Mouse (Mus musculus) kidney, adult 18-20 months (tissue): ENCODE measurements around the gene Hnrnph1.
"Not testable (repeated sequence)": the region's sequence is repeated elsewhere in the genome, so short reads cannot be mapped to it uniquely, and the experiment has no call there.

Experiments
- DNase-seq: peaks from one replicate; pipeline ENCODE4 v3.0.0; 2021

Hnrnph1 gene

DNA sequence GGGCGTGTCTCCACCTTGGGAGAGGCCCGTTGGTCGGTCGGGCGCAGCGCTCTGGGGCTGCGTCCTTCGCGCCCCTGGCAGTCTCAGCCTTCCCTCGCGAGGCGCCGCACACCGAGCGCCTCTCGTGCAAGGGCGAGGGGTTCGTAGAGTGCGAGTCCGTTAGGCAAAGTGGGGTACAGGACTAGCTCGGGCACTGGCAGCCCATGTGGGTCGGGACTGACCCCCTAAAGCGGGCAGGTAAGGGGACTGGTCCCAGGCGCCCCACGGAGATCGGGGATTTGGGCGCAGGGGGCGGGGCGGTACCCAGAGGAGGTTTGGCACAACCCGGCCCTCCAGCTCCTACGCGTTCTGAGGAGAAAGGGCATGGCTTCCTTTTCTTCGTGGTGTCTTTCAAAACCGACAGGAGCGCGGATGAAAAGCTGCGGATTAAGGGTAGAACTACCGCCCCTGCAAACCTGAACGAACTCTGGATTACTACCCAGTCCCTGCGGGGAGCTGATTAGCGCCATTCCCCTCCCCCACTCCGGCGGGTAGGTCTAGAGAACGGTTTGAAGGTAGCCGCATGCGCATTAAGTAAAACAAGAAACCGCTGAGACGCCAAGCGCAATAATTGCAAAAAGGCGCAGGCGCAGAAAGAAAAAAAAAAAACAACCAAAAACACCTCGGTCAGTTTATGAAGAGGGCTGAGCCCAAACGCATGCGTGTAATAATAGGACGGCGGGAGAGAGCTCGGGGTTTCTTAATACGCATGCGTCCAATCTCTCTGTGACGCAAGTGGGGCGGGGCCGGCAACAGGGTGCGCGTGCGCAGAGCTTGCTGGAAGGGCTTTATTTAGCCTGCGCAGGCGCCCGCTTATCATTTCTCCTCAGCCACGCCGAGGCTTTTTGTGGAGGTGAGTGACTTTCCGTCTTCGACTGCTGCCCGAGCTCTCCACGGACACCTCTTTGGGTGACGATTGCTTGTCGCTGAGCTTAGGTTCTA, at the start of gene Hnrnph1:
TSS of gene Hnrnph1 (plus strand) at position 80 of the 981 bp plus-strand sequence.
- DNase-seq = peak; percentile 99

DNA sequence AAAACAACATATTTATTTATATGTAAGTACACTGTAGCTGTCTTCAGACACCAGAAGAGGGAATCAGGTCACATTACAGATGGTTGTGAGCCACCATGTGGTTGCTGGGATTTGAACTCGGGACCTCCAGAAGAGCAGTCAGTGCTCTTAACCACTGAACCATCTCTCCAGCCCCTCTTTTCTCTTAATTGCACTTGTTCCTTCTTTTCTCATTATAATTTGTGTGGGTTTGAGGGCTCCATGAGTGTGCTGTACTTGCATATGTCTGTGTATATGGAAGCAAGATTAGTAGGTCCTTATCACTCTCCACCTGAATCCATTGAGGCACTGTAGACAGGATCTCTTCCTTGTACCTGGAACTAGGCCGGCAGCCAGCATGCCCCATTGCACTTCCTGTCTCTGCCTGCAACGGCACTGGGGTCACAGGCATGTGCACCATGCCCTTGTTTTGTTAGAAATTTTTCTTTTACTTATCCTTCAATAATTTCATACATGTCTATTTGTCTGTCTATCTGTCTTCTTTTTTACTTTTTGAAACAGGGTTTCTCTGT, 48.6 kb upstream of the Hnrnph1 start:
- DNase-seq = no peak

DNA sequence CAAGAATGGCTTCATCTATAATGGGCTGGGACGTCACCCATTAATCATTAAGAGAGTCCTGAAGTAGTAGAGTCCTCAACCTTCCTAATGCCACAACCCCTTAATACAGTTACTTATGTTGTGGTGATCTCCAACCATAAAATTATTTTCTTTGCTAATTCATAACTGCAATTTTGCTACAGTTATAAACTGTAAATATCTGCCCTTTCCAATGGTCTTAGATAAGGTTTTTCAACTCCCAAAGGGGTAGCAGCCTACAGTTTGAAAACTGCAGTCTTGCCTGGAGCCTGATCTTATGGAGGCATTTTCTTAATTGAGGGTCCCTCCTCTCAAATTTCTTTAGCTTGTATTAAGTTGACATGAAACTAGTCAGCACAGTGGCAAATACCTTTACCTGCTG, 47.4 kb upstream of the Hnrnph1 start:
- DNase-seq = no peak

DNA sequence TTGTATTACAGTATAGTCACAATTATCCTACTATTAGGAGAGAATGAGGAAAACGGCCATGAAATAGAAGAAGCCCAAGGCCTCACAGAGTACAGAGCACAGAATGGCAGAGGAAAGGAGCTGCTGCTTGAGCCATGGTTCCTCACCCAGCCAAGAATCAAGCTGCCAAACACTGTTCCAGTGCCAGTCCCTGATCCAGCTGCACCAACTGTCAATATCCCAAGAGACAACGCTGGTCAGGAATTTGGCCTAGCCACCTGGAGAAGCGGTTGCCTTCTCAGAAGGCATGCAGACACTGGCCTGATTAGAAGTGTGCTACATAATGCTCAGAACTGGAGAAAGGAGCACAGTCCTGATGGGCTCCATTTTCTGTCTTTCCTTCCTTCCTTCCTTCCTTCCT, 43.6 kb upstream of the Hnrnph1 start:
- no peak for DNase-seq

DNA sequence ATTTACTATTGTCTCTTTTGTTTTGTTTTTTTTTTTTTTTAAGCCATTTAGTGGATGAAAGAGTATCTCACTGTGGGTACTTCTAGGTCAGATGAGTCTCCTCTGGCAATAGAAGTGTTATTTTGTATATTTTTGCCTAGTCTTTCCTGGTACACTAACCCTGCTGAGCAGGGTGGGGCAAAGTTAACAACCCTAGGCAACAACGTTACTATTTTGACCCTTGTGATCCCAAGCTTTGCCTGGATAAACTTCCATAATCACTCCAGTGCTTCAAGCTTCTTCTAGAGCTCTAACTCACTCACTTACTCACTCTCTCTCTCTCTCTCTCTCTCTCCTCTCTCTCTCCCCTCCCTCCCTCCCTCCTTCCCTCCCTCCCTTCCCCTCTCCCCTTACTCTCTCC, 40.7 kb upstream of the Hnrnph1 start:
- no peak for DNase-seq

DNA sequence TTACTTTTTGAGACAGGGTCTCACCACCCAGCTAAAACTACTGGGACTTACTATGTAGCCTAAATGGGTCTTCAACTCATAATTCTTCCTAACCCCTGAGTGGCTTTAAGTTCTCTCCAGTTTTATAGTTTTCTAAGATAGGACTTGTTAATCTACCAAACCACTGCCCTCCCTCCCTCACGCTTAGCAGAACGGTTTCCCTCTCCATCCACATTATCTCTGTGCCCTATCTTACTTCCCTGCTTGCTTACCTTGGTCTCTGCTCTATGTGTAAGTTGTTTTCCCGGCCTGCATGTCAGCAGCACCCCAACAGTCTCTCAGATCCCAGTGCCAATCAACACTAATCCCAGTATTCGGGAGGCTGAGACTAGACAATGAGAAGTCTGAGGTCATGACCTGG, 39.9 kb upstream of the Hnrnph1 start:
- no peak for DNase-seq

DNA sequence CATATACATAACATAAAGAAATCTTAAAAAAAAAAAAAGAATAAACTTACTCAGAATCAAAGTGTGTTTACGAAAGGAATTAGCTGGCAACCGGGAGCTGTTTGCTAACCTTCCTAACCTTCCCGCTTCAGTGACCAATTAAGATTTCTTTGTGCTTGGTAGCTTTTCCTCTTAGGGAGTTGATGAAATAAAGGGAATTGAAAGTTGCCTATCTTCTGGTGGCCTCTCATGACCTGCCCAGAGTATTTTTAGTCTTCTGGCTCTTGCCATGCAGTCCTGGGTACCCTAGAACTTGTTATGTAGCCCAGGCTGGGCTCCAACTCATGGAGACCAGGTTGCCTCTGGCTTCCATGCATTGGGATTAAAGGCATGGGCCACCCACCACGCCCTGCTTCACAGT, 31.3 kb upstream of the Hnrnph1 start:
- no peak for DNase-seq

DNA sequence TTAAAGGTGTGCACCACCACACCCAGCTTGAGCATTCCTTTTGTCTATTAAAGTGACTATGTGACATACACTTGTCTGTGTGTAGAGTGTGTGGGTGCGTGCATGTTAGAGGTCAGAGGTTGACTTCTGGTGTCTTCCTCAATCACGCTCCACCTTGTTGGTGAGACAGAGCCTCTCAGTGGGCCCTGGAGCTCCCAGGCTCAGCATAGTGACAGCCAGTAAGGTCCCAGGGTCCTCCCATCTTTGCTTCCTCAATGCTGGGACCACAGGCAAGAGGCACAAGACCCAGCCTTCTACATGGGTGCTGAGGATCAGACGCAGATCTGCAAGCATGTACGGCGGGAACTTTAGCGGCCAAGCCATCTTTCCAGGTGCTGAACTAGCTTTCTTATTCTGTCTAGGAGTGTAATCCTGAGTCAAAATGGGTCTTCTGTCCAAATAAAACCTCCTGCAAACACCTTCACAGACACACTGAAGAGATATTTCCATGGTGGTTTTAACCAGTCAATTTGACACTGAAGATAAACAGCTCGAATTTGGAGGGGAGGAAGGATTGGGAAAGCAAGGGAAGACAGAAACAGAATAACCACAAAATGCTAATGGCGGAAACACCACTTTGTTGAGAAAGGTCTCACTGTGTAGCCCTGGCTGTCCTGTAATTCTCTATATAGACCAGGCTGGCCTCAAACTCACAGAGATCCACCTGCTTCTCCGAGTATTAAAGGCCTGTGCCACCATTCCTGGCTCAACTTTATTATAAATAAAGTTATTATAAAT, 30.3 kb upstream of the Hnrnph1 start:
- DNase-seq = no peak

DNA sequence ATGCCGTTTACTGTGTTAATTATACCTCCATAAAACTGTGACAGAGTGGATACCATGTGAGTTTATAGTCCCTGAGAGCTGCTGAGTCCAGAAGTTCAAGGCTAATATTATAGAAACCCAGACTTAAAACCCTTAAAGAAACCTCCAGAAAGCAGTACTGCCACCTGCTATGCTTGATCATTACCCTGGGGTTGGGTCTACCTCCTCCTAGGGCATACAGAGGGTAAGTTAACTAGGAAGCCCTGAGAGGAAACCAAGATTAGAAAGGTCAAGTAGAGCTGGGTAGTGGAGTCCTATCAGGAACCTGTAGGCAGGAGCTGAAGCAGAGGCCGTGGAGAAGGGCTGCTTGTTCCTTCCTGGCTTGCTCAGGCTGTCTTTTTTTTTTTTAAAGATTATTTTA, 24.6 kb upstream of the Hnrnph1 start:
- no peak for DNase-seq

DNA sequence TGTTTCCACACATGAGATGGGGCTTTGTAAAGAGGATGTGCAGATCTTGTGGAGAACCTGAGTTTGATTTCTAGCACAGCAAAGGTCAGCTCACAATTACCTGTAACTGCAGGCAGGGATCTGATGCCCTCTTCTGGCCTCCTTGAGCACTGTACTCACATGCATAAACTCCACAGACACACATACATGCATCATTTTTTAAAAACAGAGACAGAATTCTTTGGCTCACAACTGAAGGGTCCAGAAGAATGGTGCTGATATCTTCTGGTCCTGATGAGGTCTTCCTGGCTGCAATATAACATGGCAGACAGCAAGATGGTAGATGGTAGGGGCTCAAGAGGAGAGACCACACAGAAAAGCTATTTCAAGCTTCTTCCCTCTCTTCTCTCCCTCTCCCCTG, 22.6 kb upstream of the Hnrnph1 start, which contains the start of gene Cby3:
TSS of gene Cby3 (plus strand) at position 301 of the 400 bp plus-strand sequence.
- no peak for DNase-seq

DNA sequence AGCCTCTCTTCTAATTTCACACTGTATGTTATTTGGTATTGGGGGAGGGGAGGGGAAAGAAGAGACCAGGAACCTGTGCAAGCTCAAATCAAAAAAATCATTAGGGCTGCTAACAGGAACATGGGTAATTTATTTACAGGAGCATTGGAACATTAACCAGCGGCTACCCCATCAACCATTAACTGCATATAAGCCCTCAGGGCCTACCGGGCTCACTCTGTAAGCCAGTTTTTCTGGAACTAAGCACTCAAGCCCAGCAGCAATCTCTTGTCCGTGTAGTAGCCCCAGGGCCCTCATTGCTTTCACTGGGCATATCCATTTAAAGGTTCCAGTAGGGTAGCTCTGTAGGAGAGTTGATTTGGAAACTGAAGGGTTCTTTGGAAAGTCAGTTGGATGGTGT, 21.9 kb upstream of the Hnrnph1 start:
- DNase-seq = peak; percentile 85

DNA sequence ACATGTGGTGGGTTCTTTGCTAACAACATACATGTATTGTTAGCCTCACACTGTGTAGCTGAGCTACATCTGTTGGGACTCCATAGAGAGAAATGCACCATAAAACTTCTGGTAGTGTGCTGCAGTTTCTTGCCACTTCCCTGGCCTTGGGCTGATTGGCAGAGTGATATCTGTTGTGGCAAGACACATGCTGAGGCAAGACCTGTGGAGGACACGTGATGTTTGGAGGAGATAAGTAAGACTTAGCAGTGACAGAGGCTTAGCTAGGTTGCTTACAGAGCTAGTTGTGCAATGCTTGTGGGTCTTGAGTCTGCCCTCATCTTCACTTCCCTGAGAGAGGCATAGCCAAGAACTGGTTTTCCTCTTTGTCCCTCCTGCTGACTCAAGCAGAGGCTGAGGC, 21.4 kb upstream of the Hnrnph1 start:
- peak; percentile 37 for DNase-seq

DNA sequence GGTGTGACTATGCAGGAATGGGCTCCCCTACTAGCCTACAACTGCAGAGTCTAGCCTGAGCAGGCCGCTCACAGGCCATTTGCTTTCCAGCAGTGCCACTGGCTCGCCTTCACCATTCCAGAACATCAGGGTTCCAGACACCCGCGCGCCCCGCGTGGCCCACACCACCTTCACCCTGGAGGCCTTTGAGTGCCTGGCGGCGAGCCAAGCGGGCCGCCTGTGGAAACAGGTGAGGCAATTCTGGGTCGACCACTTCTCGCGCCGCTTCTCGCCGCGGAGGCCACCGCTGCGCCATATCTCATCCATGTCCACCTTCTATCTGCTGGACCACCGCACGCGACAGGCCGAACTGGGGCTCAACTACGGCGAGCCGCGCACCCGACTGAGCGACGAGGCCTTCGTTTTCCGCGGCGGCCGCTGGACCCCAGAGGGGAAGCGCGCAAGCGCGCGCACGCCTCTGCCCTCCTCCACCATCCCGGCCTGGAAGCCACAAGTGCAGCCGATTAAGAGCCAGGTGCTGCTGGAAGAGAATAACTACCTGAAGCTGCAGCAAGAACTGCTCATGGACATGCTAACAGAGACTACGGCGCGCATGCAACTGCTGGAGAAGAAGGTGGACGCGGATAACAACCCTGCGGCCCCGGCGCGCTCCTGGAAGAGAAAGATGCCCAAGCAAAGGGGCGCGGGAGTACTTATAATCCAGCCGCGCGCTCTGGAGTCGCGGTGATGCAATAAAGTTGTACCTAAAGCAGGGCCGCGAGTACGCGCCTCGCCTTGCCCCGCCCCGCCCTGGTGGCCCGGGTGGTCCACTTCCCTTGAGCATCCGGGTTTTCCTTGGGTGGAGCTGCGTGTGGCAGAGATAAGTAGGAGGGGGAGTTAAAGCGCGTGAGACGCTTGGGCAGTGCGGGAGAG, 17.6 kb upstream of the Hnrnph1 start:
- DNase-seq = peak; percentile 71

DNA sequence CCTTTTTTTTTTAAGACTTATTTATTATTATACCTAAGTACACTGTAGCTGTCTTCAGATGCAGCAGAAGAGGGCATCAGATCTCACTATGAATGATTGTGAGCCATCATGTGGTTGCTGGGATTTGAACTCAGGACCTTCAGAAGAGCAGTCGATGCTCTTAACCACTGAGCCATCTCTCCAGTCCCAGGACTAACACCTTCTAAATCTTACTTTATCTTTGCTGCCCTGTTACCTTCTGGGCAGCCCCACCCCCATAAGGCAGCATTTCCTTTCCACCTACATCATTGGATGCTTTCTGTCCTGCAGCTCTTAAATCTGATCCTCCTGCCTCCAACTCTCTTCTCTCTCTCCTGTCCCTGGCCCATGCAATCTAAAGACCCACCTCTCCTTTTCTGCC, 15.5 kb upstream of the Hnrnph1 start:
- DNase-seq = not testable (repeated sequence)

DNA sequence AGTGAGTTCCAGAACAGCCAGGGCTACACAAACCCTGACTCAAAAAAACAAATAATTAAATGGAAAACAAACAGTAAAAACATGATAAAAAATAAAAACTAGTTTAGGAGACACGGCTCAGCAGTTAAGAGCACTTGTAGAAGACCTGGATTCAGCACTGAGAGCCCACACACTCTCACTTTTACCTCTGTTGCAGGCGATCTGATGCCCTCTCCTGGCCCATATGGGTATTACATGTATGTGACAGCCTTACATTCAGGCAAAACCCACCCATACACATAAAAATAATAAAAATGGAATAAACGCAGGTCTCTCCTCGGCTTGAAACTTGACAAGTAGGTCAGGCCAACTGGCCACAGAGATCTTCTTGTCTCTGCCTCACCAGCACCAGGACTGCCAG, 12.2 kb upstream of the Hnrnph1 start:
- peak; percentile 78 for DNase-seq

DNA sequence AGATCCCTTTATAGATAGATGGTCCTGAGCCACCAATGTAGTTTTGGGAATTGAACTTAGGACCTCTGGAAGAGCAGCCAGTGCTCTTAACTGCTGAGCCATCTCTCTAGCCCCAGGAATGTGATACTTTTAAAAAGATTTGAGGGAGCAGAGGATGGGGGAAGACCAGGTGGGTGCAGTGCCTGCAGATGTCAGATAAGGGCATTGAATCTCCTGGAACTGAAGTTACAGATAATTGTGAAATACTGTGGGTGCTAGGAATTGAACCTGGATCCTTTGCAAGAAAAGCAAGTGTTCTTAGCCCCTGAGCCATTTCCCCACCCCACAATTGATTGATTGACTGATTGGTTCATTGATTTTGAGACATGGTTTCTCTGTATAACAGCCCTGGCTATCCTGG, 11.5 kb upstream of the Hnrnph1 start:
- no peak for DNase-seq

DNA sequence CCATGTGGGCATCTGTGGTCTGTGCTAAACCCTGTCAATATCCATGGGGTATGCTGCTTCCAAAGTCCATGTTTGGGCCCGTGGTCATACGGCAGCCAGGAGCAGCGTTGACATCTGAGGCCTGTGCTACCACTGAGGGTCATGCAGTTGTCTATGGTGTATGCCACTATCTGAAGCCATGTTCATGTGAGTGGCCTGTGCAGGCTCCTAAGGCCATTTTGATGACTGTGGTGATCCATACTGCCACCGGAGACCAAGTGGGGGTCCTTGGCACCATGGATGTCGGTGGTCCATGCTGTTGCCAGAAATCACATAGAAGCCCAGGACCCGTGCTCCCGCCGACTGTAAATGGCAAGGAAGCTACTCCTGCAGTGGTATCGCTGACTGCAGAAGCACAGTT, 9.3 kb upstream of the Hnrnph1 start:
- DNase-seq = no peak

DNA sequence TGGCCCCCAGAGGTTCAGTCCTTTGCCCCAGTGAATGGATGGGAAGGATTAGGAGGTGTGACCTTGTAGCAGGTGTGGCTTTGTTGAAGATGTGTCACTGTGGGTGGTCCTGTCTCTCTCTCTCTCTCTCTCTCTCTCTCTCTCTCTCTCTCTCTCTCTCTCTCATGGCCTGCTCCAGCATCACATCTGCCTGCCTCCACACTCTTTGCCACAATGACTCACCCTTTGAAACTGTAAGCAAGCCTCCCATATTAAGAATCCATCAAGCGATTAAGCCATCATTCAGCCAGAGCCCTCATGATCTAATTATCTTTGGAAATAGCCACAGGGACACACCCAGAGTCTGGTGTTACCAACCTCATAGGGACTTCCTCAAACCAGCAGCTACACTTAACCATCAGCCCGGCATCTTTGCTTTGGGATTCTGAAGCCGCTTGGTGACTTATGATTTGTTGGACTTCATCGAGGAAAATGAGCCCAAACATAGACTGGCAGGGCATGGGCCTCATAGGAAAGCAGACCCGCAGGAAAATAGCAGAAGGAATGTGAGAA, 7.4 kb upstream of the Hnrnph1 start:
- no peak for DNase-seq

DNA sequence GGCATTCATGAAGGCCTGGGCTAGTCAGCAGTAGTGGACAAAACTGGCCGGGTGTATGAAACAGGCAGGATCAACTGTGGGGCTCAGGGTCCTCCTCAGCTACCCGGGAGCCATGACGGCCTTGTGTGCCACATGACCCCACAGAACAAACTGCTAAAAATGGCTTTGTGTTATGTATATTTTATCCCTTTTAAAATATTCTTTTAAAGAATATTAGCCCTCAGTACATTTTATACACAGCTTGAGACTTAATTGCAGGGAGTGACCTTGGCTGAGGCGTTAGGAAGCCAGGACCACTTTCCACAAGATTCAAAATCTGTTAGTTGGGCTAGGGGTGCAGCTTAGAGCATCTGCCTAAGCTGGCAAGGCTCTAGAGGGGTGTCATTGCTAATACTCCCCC, 5.8 kb upstream of the Hnrnph1 start:
- DNase-seq = no peak

DNA sequence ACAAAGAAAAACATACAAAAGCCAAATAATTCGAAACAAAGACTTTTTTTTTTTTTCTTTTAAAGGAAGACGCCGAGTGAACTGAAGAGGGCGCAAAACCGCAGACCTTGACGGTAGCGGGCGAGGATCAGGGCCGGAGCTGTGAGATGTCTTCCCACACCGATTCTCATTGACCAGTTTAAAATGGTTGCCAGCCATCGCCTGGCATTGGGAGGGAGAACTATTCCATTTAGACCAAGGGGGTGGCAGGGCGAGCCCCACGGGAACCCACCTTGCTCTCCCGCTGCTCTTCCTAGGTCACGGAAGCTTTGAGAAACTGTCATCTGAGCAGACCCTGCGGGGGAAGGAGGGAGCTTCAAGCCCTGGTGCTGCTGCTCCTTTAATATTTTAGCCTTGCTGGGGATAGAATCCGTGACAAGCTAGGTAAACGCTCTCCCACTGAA, 5.4 kb upstream of the Hnrnph1 start:
- DNase-seq = peak; percentile 69

DNA sequence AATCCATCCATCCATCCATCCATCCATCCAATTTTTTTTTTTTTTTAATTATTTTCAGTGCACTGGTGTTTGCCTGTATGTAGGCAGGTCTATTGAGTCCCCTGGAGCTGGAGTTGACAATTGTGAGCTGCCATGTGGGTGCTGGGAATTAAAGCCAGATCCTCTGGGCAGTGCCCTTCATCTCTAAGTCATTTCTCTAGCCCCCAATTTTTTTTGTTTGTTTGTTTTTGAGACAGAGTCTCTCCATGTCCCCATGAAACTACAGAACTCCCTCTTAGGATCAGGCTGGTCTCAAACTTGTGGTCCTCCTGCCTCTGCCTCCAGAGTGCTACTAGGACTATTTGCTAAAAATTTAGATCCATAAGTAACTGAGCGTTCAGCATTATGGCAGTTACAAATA, 4.9 kb upstream of the Hnrnph1 start:
- DNase-seq = no peak

DNA sequence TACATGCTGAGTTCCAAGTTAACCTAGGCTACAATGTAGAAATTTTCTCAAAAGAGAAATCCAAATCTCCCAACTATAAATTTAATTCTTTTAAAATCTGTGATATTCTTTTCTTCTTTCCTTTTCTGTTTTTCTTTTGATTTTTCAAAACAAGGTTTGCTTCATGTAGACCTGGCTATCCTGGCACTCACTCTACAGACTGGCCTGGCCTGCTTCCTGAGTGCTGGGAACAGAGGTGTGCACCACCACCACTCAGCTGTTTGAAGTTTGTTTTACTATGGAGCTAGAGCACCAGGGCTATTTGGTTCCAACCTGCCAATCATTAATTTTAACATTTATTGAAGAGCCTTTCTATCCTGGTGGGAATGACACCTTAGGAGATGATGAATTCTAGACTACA, 3.7 kb upstream of the Hnrnph1 start:
- no peak for DNase-seq
